ENCODE assay signal across 8 mouse cellular contexts in the genomic region with DNA sequence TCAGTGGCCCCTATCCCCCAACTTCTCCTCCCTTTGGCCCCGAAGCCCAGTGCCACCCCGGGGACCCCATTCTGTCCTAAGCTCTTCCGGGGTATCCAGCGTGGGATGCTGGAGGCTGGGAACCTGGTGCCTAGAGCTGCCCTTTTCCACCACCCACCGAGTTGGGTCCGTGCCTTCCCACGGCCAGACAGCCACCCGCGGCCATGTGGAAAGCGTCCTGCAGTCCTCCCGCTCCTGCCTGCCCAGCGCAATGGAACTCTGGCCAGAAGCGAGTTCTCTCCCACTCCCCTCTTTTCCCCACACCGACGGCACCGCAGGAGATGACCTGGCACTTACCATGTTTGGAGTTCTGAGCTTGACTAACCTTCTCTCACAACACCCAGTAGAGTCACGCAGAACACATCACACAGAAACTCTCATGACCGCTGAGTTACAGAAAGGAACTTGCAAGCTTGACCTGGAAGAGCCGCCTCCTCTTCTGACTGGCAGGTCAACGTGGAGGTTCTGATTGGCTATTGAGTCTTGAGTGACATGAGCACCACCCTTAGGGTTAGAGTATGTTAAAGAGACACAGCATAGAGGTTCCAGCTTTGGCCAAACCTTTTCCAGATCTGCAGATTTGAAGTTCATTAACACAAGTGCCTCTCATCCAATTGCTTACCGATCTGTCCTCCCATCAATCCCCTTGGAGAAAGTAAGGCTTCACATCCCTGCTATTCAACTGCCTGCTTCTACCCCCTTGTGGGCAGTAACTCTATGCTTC. TPM values are rescaled to one million over a fixed set of nuclear protein-coding genes. Genes with fewer than 3 reads are reported as not detected.
DNase-seq lines count a peak whose midpoint lies in the region; ATAC-seq and TF ChIP-seq lines count a peak whose summit lies in the region.
"Not testable (repeated sequence)": the region's sequence is repeated elsewhere in the genome, so short reads cannot be mapped to it uniquely, and the experiment has no call there.

A gene (minus strand): TSS at position 436 of the 763 bp plus-strand sequence.

- peak within 1 kb of the TSS; percentile 48 for H3K4me2 ChIP-seq in hindbrain, embryonic 14.5 days (replicated peaks)
- H3K4me2 ChIP-seq in lung, postnatal 0 days (replicated peaks; ENCODE audit: low read depth, low read length): peak within 1 kb of the TSS; percentile 35

- TF ChIP-seq CTCF in lung, postnatal 0 days (IDR thresholded peaks at IDR 0.05): peak; percentile 22; the same call in 1 of the 2 replicates

- H3K4me1 ChIP-seq in hindbrain, embryonic 14.5 days (replicated peaks; ENCODE audit: control insufficient read depth, insufficient read depth, low read length); lung, postnatal 0 days (ENCODE audit: insufficient read depth, low read depth, low read length): not testable (repeated sequence)

- H3K36me3 ChIP-seq in hindbrain, embryonic 14.5 days (replicated peaks; ENCODE audit: control insufficient read depth, insufficient read depth); lung, postnatal 0 days (ENCODE audit: insufficient read depth, low read length): not testable (repeated sequence)

- H3K27ac ChIP-seq in hindbrain, embryonic 14.5 days; lung, postnatal 0 days (ENCODE audit: low read length): not testable (repeated sequence)

- H3K4me3 ChIP-seq in hindbrain, embryonic 14.5 days (replicated peaks; ENCODE audit: low read length): peak within 1 kb of the TSS; percentile 32
- peak within 1 kb of the TSS; percentile 31; the same call in 1 of the 2 replicates for H3K4me3 ChIP-seq in lung, postnatal 0 days (ENCODE audit: low read depth, low read length)

- H3K9me3 ChIP-seq in hindbrain, embryonic 14.5 days (ENCODE audit: control insufficient read depth, low read length); lung, postnatal 0 days (ENCODE audit: low read length): not testable (repeated sequence)

- DNase-seq in R1 (ENCODE audit: low read depth, low spot score): peak; percentile 91
- DNase-seq in cerebellum, postnatal 36 days: peak; percentile 69 to 70
- peak; percentile 78 for DNase-seq in gastrocnemius, adult 18-20 months (ENCODE audit: low spot score)
- peak; percentile 73 for DNase-seq in hindbrain, embryonic 14.5 days (ENCODE audit: low spot score)
- peak; percentile 79 to 85 for DNase-seq in layer of hippocampus, postnatal 14 days (ENCODE audit: low spot score in 2 of 2)
- DNase-seq in lung, postnatal 0 days (ENCODE audit: low spot score): peak; percentile 79
- peak; percentile 49 for DNase-seq in ovary, postnatal 10 days (ENCODE audit: low spot score)
- DNase-seq in thymus, postnatal 25 days: peak; percentile 58

- ATAC-seq in hindbrain, embryonic 14.5 days (ENCODE audit: low FRiP score); lung, postnatal 0 days: not testable (repeated sequence)

- not testable (repeated sequence) for H3K27me3 ChIP-seq in hindbrain, embryonic 14.5 days (ENCODE audit: control insufficient read depth, insufficient read depth, low read length); lung, postnatal 0 days (replicated peaks; ENCODE audit: insufficient read depth, low read length)

- 2% methylated on average over 13 of the region's 21 CpGs for WGBS in hindbrain, embryonic 14.5 days
- 2% methylated on average over 10 of the region's 21 CpGs for WGBS in lung, postnatal 0 days

- not testable (repeated sequence) for TF ChIP-seq EP300 in lung, postnatal 0 days (IDR thresholded peaks at IDR 0.05)

- H3K9ac ChIP-seq in hindbrain, embryonic 14.5 days: peak within 1 kb of the TSS; percentile 34; the same call in 1 of the 2 replicates
- H3K9ac ChIP-seq in lung, postnatal 0 days (replicated peaks; ENCODE audit: low read depth): not testable (repeated sequence)

RNA-seq across cellular contexts. Expression of the gene that starts here (rescaled TPM):
- total RNA-seq in gastrocnemius, adult 18-20 months (2021): 100 to 1,000 TPM in 1 of 2 experiments, 10 to 100 TPM in 1; 97.9 to 115 TPM
- polyA plus RNA-seq in hindbrain, embryonic 14.5 days (2014; fragmentation: Nextera tagmentation; extraction: Ambion mirVana): 38.7 and 42.9 TPM in 2 replicates
- 100 to 1,000 TPM; 148 to 150 TPM for total RNA-seq in layer of hippocampus, postnatal 14 days (2021)
- polyA plus RNA-seq in lung, postnatal 0 days (2015; fragmentation: Nextera tagmentation; extraction: Ambion mirVana): 26.7 and 28.0 TPM in 2 replicates
